ENCODE assay signal across 13 mouse cellular contexts in genomic region chr16:93143164-93143563, GRCm38 (mm10).
DNase-seq lines count a peak whose midpoint lies in the region; ATAC-seq and TF ChIP-seq lines count a peak whose summit lies in the region.
"Had no signal": no experiment of that assay in that cellular context is flagged by ENCODE, and none has a peak within 500 bp of the region (broad histone marks: within the 10 kb centered on the region; RNA-seq: fewer than 3 reads in every experiment).

No protein-coding gene starts in this region.

- 0 out of 2 replicates have a peak, but pooled peaks cover 11% of the 10 kb centered on the region for H3K4me1 ChIP-seq in forebrain, embryonic 15.5 days
- H3K4me1 ChIP-seq: limb, embryonic 13.5 days had no signal

- intact Hi-C loops in heart, postnatal 14 days (cut with DNase I) = no loop called here
- intact Hi-C loops in left cerebral cortex, postnatal 4 days (cut with DNase I) = no loop called here
- intact Hi-C loops in heart, postnatal 25 days (cut with DNase I) = loop anchor here (5.0 to 10.0 kb wide), 2 partner anchors 312 to 316 kb away; partner anchors contain the start of gene Runx1

- DNase-seq in heart, postnatal 14 days = peak; percentile 10 to 21
- no peak for DNase-seq in heart, adult 11 months
- DNase-seq in layer of hippocampus, adult 2 months (ENCODE audit: low spot score in 2 of 2) = peak; percentile 36 to 56
- peak; percentile 52 for DNase-seq in left cerebral cortex, postnatal 4 days
- DNase-seq in heart, postnatal 25 days (ENCODE audit: low spot score) = no peak
- DNase-seq: thymus, adult 2 months had no signal

- no peaks in the 10 kb centered on the region for H3K36me3 ChIP-seq in forebrain, embryonic 15.5 days
- H3K36me3 ChIP-seq: forebrain, embryonic 10.5 days; limb, embryonic 13.5 days had no signal

- H3K9me3 ChIP-seq in forebrain, embryonic 15.5 days = no peaks in the 10 kb centered on the region
- H3K9me3 ChIP-seq: forebrain, embryonic 10.5 days; limb, embryonic 13.5 days had no signal

- no peak overlapping the region for H3K4me3 ChIP-seq in layer of hippocampus, adult 2 months
- no peak overlapping the region for H3K4me3 ChIP-seq in forebrain, embryonic 15.5 days
- H3K4me3 ChIP-seq: forebrain, embryonic 10.5 days; limb, embryonic 13.5 days had no signal

- no peak for TF ChIP-seq CTCF in layer of hippocampus, adult 2 months (conservative IDR thresholded peaks at IDR 0.05)

- ATAC-seq in frontal cortex, adult (ENCODE audit: low TSS enrichment) = peak; percentile 84
- no peak for ATAC-seq in CD4-positive, CD25-positive, alpha-beta regulatory T cell, adult 4 months
- ATAC-seq in forebrain, embryonic 15.5 days (replicated peaks) = no peak
- ATAC-seq: intestine, postnatal 0 days had no signal

- no peak overlapping the region for H3K27ac ChIP-seq in layer of hippocampus, adult 2 months
- no peak overlapping the region for H3K27ac ChIP-seq in forebrain, embryonic 15.5 days (replicated peaks)
- H3K27ac ChIP-seq: forebrain, embryonic 10.5 days; limb, embryonic 13.5 days; macrophage had no signal

- H3K9ac ChIP-seq in forebrain, embryonic 15.5 days (replicated peaks) = no peak overlapping the region
- H3K9ac ChIP-seq: limb, embryonic 13.5 days had no signal

- WGBS in forebrain, embryonic 15.5 days = 43% methylated on average over 10 of the region's 10 CpGs

- H3K27me3 ChIP-seq in forebrain, embryonic 15.5 days = no peaks in the 10 kb centered on the region

- no peak overlapping the region for H3K4me2 ChIP-seq in forebrain, embryonic 15.5 days (replicated peaks)
- H3K4me2 ChIP-seq: limb, embryonic 13.5 days had no signal

Comparison
In these comparisons a context has a peak if more than half of its experiments do, and no peak if none do; other contexts are left out.
1. DNase-seq: peak in heart, postnatal 14 days (2 of 2), layer of hippocampus, adult 2 months (2 of 2) and left cerebral cortex, postnatal 4 days (single experiment); none in heart, adult 11 months (single experiment) and heart, postnatal 25 days (single experiment).